Comparison of ENCODE assay signal across 8 mouse cellular contexts in the genomic region with DNA sequence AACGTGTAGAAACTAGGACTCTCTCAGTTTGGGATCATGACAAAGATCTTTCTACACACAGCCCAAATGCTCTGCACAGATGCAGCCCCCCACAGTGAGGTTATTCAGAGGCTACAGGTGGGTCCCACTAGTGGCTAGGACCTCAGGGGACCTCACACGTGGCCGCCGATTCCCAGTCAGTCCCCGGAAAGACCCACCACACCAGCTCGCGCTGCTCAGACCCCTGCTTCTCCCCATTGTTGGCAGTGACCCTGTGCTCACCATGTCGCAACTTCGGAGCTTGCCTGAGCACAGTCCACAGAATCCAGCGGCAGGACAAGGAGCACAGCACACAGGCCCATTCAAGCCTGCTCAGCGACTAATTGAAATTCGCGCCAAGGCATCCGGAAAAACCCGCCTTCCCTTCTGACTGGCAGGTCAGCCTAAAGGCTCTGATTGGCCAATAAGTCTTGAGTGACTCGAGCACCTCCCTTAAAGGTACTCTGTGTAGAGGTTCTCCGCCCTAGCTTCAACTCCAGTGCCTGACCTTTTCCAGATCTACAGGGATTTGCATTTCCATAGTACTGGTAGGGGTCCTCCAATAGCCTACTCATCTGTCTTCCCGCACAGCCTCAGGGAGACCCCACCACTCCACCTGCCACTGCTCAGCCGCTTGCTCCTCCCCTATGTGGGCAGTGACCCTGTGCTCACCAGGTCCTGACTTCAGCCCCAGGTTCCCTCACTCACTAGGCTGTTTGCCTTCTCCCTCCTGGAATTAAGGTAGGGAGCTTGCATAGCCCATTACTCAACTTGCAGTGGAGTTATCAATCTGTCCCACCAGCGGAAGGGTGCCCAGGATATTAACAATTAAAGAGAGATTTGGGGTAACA.
A peak's percentile ranks its signal among the peaks of the same experiment; 100 is the strongest.
DNase-seq lines count a peak whose midpoint lies in the region; ATAC-seq and TF ChIP-seq lines count a peak whose summit lies in the region.
"Not testable (repeated sequence)": the region's sequence is repeated elsewhere in the genome, so short reads cannot be mapped to it uniquely, and the experiment has no call there.

No protein-coding gene starts in this region.

- 12% methylated on average over 19 of the region's 20 CpGs for WGBS in forebrain, embryonic 16.5 days
- 13% methylated on average over 20 of the region's 20 CpGs for WGBS in hindbrain, embryonic 10.5 days
- 18% methylated on average over 20 of the region's 20 CpGs for WGBS in liver, embryonic 15.5 days (ENCODE audit: insufficient replicate concordance)
- WGBS in midbrain, embryonic 16.5 days: 10% methylated on average over 19 of the region's 20 CpGs
- 25% methylated on average over 19 of the region's 20 CpGs for WGBS in stomach, embryonic 14.5 days

- not testable (repeated sequence) for TF ChIP-seq EP300 in ES-Bruce4 (IDR thresholded peaks at IDR 0.05; ENCODE audit: insufficient read depth, low read depth, low read length)

- H3K9ac ChIP-seq in ES-Bruce4 (ENCODE audit: low read depth, poor library complexity, severe bottlenecking): peak overlapping the region; percentile 72
- not testable (repeated sequence) for H3K9ac ChIP-seq in forebrain, embryonic 16.5 days (replicated peaks; ENCODE audit: low read depth, low read length); midbrain, embryonic 16.5 days (ENCODE audit: low read depth, low read length); stomach, embryonic 14.5 days (replicated peaks; ENCODE audit: low read depth, low read length)
- H3K9ac ChIP-seq in liver, embryonic 15.5 days: peak overlapping the region; percentile 56

- H3K27me3 ChIP-seq in ES-Bruce4 (ENCODE audit: control insufficient read depth, insufficient read depth, low read length, poor library complexity, severe bottlenecking); forebrain, embryonic 16.5 days (replicated peaks; ENCODE audit: control insufficient read depth, insufficient read depth, low read length); hindbrain, embryonic 10.5 days (ENCODE audit: insufficient read depth, poor library complexity, severe bottlenecking); liver, embryonic 15.5 days; midbrain, embryonic 16.5 days (ENCODE audit: control insufficient read depth, insufficient read depth, low read depth, low read length); stomach, embryonic 14.5 days (ENCODE audit: control insufficient read depth, insufficient read depth, low read length): not testable (repeated sequence)

- H3K27ac ChIP-seq in ES-Bruce4 (ENCODE audit: insufficient read depth, low read length): peak overlapping the region; percentile 87
- not testable (repeated sequence) for H3K27ac ChIP-seq in forebrain, embryonic 16.5 days (ENCODE audit: low read length); liver, embryonic 15.5 days (replicated peaks); midbrain, embryonic 16.5 days (ENCODE audit: low read length); stomach, embryonic 14.5 days (ENCODE audit: low read length)
- peak overlapping the region; percentile 46 for H3K27ac ChIP-seq in hindbrain, embryonic 10.5 days

- not testable (repeated sequence) for H3K9me3 ChIP-seq in ES-Bruce4 (replicated peaks; ENCODE audit: control insufficient read depth, insufficient read depth, low read length, poor library complexity, severe bottlenecking); forebrain, embryonic 16.5 days (ENCODE audit: control insufficient read depth, low read length); hindbrain, embryonic 10.5 days; liver, embryonic 15.5 days (replicated peaks); midbrain, embryonic 16.5 days (replicated peaks; ENCODE audit: control insufficient read depth, low read length, poor library complexity, severe bottlenecking); stomach, embryonic 14.5 days (ENCODE audit: control insufficient read depth, low read depth, low read length)

- TF ChIP-seq CTCF in ES-Bruce4 (IDR thresholded peaks at IDR 0.05; ENCODE audit: low read depth, low read length): not testable (repeated sequence)

- ATAC-seq in forebrain, embryonic 16.5 days; midbrain, embryonic 16.5 days; stomach, embryonic 14.5 days (ENCODE audit: insufficient number of reproducible peaks, insufficient read depth, low FRiP score, low read depth): not testable (repeated sequence)
- peak; percentile 56 for ATAC-seq in liver, embryonic 15.5 days (ENCODE audit: insufficient read depth)

- H3K4me2 ChIP-seq in forebrain, embryonic 16.5 days (ENCODE audit: low read length): peak overlapping the region; percentile 29
- peak overlapping the region; percentile 71 for H3K4me2 ChIP-seq in liver, embryonic 15.5 days
- peak overlapping the region; percentile 39 for H3K4me2 ChIP-seq in midbrain, embryonic 16.5 days (ENCODE audit: low read length)
- H3K4me2 ChIP-seq in stomach, embryonic 14.5 days (replicated peaks; ENCODE audit: low read depth, low read length): peak overlapping the region; percentile 29; the same call in 1 of the 2 replicates

- H3K4me3 ChIP-seq in ES-Bruce4 (ENCODE audit: low read depth, low read length): peak overlapping the region; percentile 90
- H3K4me3 ChIP-seq in forebrain, embryonic 16.5 days (replicated peaks; ENCODE audit: low read length); midbrain, embryonic 16.5 days (ENCODE audit: low read depth, low read length); stomach, embryonic 14.5 days (ENCODE audit: low read depth, low read length): not testable (repeated sequence)
- peak overlapping the region; percentile 49 for H3K4me3 ChIP-seq in hindbrain, embryonic 10.5 days
- H3K4me3 ChIP-seq in liver, embryonic 15.5 days (replicated peaks): peak overlapping the region; percentile 55

- H3K36me3 ChIP-seq in ES-Bruce4 (ENCODE audit: control insufficient read depth, insufficient read depth, low read length, poor library complexity, severe bottlenecking); forebrain, embryonic 16.5 days (ENCODE audit: control insufficient read depth, insufficient read depth); hindbrain, embryonic 10.5 days; liver, embryonic 15.5 days (replicated peaks); midbrain, embryonic 16.5 days (ENCODE audit: control insufficient read depth, insufficient read depth, low read length); stomach, embryonic 14.5 days (ENCODE audit: control insufficient read depth, insufficient read depth, low read length): not testable (repeated sequence)

- H3K4me1 ChIP-seq in ES-Bruce4 (ENCODE audit: control insufficient read depth, insufficient read depth, low read length); forebrain, embryonic 16.5 days (replicated peaks; ENCODE audit: control insufficient read depth, insufficient read depth, low read length); hindbrain, embryonic 10.5 days (replicated peaks); liver, embryonic 15.5 days (replicated peaks); midbrain, embryonic 16.5 days (ENCODE audit: control insufficient read depth, insufficient read depth, low read length); stomach, embryonic 14.5 days (ENCODE audit: control insufficient read depth, insufficient read depth, low read length): not testable (repeated sequence)

- DNase-seq in embryo, embryonic 9.5 days (ENCODE audit: extremely low spot score): peak; percentile 38
- peak; percentile 22 for DNase-seq in hindbrain, embryonic 10.5 days (ENCODE audit: low spot score)
- DNase-seq in kidney, postnatal 14 days: peak; percentile 3

- TF ChIP-seq POLR2A in ES-Bruce4 (IDR thresholded peaks at IDR 0.05; ENCODE audit: insufficient read depth, low read length): not testable (repeated sequence)
